Mouse (Mus musculus) macrophage (primary cell): Measurements from ENCODE around the gene Gm3685. TPM values are rescaled to one million over a fixed set of nuclear protein-coding genes. Genes with fewer than 3 reads are reported as not detected.
"Not testable (repeated sequence)": the region's sequence is repeated elsewhere in the genome, so short reads cannot be mapped to it uniquely, and the experiment has no call there.

Experiments
- H3K27ac ChIP-seq: fragments of 350-480 bp; formaldehyde crosslinking; 2 replicates; pipeline ENCODE4 v1.9.0; 2021
- H3K36me3 ChIP-seq: fragments of 350-480 bp; formaldehyde crosslinking; 2 replicates; pipeline ENCODE4 v1.9.0; 2021; ENCODE audit errors: inconsistent target
- H3K4me3 ChIP-seq: fragments of 350-480 bp; formaldehyde crosslinking; 2 replicates; pipeline ENCODE4 v1.9.0; 2021; ENCODE audit errors: inconsistent target
- H3K79me2 ChIP-seq: fragments of 350-480 bp; formaldehyde crosslinking; 2 replicates; pipeline ENCODE4 v1.9.0; 2021; ENCODE audit errors: inconsistent target
- WGBS: methylation state at CpG from one replicate; pipeline ENCODE4 v1.1.7; 2026; ENCODE audit warnings: inconsistent platforms; ENCODE audit not compliant: missing documents; 5-methylcytosine and 5-hydroxymethylcytosine counted together
- polyA plus RNA-seq: library from polyadenylated mRNA; stranded (reverse); fragments of 250-400 nt; gene quantifications from 3 replicates; pipeline ENCODE4 v1.2.4, GENCODE M21; 2018; ENCODE audit warnings: inconsistent platforms
- total RNA-seq, 78 experiments: library from RNA; depleted of rRNA; stranded (reverse); fragments of 250-400 nt; gene quantifications; 1 replicate in 9 of 78; 2 replicates in 24 of 78; 3 replicates in 43 of 78; 4 replicates in 2 of 78; pipeline ENCODE4 v1.2.4; 2018; ENCODE audit warnings: inconsistent platforms in 56 of 78

The Gm3685 gene
- total RNA-seq (2018; cell fraction: chromatin; rRNA removed) = not detected
- not detected for total RNA-seq (2018; cell fraction: cytosol; rRNA removed)
- not detected for total RNA-seq (2018; cell fraction: nucleus; rRNA removed)
- not detected in 3 replicates for polyA plus RNA-seq

DNA sequence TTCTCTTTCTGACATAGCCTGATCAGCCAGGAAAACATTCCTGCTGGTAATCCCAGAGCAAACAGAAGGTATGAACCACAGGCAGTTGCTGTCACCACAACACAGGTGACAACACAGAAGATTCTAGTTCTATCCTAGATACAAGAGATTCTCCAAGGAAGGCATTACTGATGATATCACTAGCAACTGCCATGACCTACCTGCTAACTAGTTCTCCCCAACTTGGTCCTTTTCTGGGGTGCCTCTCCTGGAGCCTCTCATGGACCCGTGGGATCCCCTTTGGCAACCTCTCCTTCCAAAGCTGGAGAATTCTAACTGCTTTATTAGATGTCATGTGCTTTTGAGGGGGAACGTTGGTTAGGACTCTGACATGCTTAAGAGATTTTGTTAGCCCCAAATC is at the start of gene Gm3685:
Gene Gm3685 (minus strand): TSS at position 101 of the 400 bp plus-strand sequence.
- H3K79me2 ChIP-seq, H3K36me3 ChIP-seq, H3K4me3 ChIP-seq, H3K27ac ChIP-seq: not testable (repeated sequence)
- no CpG with 5 or more reads among the region's 2 CpGs for WGBS

DNA sequence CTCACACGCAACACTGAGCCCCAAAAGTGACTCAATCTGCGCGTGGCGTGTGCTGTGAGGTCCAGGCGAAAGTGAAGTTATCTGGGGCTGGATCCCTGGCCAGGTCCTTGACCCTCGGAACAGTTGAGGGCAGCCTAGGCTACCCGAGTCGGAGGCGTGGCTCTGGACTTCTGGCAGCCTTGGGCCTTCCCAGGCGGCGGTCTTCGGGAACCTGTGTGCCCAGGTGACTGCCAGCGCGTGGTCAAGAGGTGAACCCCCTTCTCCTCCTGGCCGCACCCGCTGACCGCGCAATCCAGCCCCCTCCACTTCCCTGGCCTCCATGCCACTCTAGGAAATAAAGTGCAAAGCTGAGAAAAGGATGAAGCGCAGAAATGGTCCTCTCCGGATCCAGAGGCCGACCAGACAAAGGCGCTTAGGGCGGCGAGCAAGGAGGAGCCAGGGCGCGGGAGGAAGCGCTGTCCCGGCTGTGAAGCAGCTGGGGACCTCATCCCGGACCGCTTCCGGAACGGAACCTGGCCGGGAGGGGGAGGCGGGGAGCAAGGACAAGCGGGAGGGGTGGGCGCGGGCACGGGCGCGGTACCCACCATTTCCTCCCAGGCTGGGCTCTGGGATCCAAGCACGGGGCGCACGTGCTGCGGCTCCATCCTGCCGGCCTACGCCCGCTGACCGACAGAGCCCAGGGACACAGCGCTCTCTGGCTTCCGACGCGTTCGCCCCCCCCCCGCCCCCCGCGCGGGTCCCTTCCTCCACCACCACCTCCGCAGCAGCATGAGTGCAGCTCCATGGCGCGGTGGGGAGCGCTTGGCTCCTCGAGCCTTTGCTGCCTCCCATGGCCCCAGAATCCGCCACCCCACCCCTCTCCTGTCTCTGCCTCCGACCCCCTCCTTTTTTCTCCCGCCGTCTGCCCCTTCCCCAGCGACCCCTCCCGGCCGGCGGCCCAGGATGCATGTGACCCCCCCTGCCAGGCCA is 17.7 kb downstream of the Gm3685 start, which contains the start of gene Gm10406:
Gene Gm10406 (minus strand): TSS at position 669 of the 969 bp plus-strand sequence.
- H3K79me2 ChIP-seq, H3K4me3 ChIP-seq, H3K36me3 ChIP-seq, H3K27ac ChIP-seq: not testable (repeated sequence)
- WGBS = 0% methylated on average over 9 of the region's 70 CpGs

DNA sequence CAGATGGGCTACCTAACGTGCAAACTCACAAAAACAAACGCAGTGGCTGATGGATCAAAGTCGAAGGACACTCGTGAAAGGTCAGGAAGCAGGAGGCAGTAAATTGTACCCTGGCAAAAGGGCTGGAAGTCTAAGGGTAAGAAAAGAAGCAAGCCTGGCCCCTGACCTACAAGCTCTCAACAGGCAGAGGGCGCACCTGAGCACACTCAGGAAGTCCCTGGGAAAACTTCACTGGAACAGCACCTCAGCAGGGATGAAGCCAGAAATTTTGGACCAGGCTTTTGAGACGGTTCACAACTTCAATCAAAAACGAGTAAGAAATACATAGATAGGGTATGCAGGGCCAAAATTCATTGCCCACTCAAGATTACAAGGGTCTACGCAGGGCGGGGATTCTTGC is 18.5 kb downstream of the Gm3685 start:
- not testable (repeated sequence) for H3K79me2 ChIP-seq, H3K36me3 ChIP-seq, H3K27ac ChIP-seq, H3K4me3 ChIP-seq
- WGBS = 1% methylated on average over 6 of the region's 9 CpGs

Other genes with a start within 250 kb of the Gm3685 start
- not detected in 3 replicates for gene Gm3642, start 204.7 kb downstream of the Gm3685 start, polyA plus RNA-seq
- not detected in 3 replicates for gene Gm3667, start 155.0 kb downstream of the Gm3685 start, polyA plus RNA-seq
- not detected in 3 replicates for gene Gm6356, start 71.2 kb downstream of the Gm3685 start, polyA plus RNA-seq
- gene Gm10406, start 17.5 kb downstream of the Gm3685 start, polyA plus RNA-seq = not detected in 3 replicates
- gene Gm3696, start 55.7 kb upstream of the Gm3685 start, polyA plus RNA-seq = not detected in 3 replicates
- not detected in 3 replicates for gene Gm6676, start 80.4 kb upstream of the Gm3685 start, polyA plus RNA-seq
- gene Gm3512, start 129.6 kb upstream of the Gm3685 start, polyA plus RNA-seq = not detected in 3 replicates
- gene Gm16434, start 149.6 kb upstream of the Gm3685 start, polyA plus RNA-seq = not detected in 3 replicates
- not detected in 3 replicates for gene Gm3727, start 219.7 kb upstream of the Gm3685 start, polyA plus RNA-seq